Mouse (Mus musculus) retina, adult 2 months (tissue): ENCODE measurements around the gene Bag6.

ENCODE experiments used
- DNase-seq: peaks from one replicate; pipeline ENCODE4 v3.0.0-alpha.2; 2012; ENCODE audit warnings: low read depth, low spot score

Gene Bag6

DNA sequence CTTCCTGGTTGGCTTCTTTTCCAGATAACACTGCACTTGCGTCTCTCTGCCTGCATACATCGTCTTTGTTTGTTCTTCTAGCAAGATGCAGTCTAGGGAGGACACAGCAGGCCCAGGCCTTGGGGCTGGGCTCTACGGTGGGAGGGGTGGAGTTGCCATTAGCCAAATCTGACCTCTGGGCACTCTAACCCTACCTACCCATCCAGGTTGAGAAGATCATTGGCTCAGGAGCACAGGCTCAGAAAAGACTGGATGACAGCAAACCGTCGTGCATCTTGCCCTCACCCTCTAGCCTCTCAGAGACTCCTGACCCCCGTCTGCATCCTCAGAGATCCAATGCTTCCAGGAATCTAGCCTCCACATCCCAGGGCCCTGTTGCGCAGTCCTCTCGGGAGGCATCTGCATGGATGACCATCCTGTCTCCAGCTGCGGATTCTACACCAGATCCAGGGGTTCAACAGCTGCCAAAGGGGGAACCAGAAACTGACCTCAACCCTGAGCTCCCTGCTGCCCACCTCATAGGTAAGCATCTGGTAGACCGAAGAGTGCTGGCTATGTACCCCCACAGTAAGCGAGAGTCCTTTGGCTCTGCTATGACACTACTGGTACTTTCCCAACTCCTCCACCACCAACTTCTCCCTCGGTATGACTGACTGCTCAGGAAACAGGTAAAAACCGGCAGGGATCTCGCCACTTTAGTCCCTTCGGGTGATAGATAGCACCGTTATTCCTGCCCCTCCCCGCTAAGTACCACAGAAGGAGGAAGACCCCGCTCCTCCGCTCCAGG is 60.1 kb downstream of the Bag6 start:
- no peak for DNase-seq

DNA sequence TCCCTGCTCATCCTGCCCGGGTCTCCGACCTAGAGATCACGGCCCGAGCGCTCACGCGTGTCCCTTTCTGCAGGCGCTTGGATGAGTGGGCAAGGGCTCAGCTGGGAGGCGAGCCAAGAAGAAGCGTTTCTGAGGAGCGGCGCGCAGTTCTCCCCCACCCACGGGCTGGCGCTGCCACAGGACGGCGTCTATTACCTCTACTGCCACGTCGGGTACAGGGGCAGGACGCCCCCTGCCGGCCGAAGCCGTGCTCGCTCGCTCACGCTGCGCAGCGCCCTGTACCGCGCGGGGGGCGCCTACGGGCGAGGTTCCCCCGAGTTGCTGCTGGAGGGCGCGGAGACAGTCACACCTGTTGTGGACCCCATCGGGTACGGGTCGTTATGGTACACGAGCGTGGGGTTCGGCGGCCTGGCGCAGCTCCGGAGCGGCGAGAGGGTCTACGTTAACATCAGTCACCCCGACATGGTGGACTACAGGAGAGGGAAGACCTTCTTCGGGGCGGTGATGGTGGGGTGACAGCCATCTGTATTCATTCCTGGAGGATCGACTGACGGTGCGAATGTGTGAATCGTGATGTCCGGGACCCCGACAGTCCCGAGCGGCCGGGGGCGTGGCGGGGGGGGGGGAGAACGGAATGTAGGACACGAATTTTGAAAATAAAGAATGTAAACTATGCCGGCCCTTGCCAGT is 60.8 kb downstream of the Bag6 start:
- DNase-seq, result no peak

DNA sequence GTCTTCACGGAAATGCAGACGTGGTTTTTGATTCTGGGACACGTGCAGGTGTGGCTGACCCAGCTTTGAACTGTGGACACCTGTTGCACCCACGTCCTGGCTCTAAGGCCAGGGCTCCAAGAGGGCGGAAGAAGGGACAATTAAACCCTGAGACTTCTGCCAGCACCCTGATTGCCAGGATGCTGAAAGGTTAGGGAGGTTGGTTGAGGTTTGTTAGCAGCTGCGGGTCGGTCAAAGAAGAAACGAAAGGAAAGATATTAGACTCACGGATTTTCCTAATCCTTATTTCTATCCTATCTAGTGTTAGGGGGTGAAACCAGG is 61.3 kb downstream of the Bag6 start:
- DNase-seq, result no peak
